Mouse (Mus musculus) cerebellum, postnatal 10 days (tissue): ENCODE measurements around the gene Cacna2d2.

Experiments used
- DNase-seq, 2 experiments: peaks; one replicate each; pipeline ENCODE4 v3.0.0; 2021; ENCODE audit warnings: mixed read lengths in 2 of 2

Cacna2d2 gene

GRCm38 (mm10) chr9:107399491-107399971 lies at the start of gene Cacna2d2:
TSS of gene Cacna2d2 (plus strand) at chr9:107399612.
- DNase-seq, result peak; percentile 87 to 90

DNA sequence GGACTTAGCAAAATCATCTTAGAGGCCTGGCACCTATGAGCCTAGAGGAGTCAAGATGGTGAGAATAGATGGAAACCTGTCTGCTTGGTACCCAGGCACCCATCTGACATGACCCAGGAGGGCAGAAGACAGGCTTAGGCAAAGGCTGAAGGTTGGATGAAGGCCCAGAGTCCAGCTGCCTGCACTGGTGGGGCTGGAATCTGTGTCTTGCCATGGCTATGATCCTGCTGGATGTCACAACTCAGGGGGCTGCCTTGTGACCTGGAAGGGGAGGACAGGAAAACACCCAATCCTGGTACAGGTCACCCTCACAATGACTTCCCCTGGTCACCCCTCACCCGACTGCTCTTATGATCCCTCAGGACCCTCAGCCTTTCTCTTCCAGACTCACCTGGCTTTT lies 44.6 kb upstream of the Cacna2d2 start:
- peak in 1 of 2 experiments; percentile 55 for DNase-seq

GRCm38 (mm10) chr9:107355870-107356765 lies 43.3 kb upstream of the Cacna2d2 start:
- DNase-seq, result peak; percentile 89 to 91

DNA sequence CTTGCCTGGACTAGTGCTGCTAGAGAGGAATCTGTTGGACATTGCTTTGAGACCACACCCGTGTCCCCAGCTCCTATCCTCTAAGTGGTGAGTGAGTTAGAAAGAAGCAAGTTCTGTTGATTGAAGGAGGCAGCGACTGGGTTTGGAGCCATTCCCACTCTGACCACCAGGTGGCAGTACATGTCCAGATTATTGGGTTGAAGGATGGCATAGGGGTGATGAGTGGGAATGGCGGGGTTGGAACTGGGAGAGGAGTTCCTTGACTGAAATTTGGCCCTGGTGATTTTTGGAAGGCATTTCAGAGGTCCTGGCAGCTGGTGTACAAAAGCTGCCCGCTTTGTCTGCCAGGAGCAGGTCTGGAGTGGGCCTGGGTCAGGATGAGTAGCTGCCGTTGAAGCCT lies 41.8 kb upstream of the Cacna2d2 start:
- DNase-seq, result peak; percentile 97 to 98

GRCm38 (mm10) chr9:107360989-107361388 lies 38.4 kb upstream of the Cacna2d2 start:
- DNase-seq, result no peak

DNA sequence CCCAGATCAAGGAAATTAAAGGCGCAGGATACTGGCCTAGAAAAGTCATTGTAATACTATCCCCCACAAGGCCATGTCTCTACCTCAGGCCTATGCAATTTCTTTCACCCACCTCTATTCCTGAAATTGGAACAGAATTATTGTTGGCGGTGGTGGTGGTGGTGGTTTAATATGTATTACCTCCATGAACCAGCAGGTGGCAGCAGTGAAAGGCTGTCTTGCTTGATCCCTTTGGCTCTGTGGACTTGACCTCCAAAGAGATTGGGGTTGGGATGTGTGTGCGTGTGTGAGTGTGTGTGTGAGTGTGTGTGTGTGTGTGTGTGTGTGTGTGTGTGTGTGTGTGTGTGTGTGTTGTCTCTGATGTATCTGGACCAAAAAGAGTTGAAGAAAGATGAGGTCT lies 32.8 kb upstream of the Cacna2d2 start:
- DNase-seq, result peak; percentile 85 to 93

GRCm38 (mm10) chr9:107368302-107368701 lies 31.1 kb upstream of the Cacna2d2 start:
- no peak for DNase-seq

- peak; percentile 39 to 43 for DNase-seq
These were observed 29.9 kb upstream of the Cacna2d2 start for GRCm38 (mm10) chr9:107369270-107370105.

GRCm38 (mm10) chr9:107370106-107370463 lies 29.3 kb upstream of the Cacna2d2 start:
- no peak for DNase-seq

- no peak for DNase-seq
These were observed 27.0 kb upstream of the Cacna2d2 start for GRCm38 (mm10) chr9:107372441-107372840.

DNA sequence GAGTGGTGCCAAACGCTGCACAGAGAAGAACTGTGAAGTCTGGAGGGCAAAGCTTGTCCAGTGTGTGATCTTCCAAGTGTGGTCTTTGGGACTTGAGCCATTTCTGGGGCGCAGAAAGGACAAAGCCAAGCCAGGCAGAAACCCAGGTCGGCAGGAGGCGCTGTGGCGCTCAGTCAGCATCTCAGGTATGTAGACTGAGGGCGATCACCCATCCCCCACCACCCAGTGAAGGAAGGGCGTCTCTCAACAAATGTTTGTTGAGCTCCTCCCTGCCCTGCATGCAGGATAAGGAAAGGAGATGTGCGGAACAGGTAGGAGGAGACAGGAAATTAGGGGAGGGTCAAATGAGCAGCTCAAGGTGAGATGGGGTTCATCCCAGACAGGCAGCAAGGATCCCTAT lies 24.8 kb upstream of the Cacna2d2 start:
- DNase-seq, result peak; percentile 74 to 80

- DNase-seq, result no peak
These were observed 24.0 kb upstream of the Cacna2d2 start for GRCm38 (mm10) chr9:107375451-107375850.

DNA sequence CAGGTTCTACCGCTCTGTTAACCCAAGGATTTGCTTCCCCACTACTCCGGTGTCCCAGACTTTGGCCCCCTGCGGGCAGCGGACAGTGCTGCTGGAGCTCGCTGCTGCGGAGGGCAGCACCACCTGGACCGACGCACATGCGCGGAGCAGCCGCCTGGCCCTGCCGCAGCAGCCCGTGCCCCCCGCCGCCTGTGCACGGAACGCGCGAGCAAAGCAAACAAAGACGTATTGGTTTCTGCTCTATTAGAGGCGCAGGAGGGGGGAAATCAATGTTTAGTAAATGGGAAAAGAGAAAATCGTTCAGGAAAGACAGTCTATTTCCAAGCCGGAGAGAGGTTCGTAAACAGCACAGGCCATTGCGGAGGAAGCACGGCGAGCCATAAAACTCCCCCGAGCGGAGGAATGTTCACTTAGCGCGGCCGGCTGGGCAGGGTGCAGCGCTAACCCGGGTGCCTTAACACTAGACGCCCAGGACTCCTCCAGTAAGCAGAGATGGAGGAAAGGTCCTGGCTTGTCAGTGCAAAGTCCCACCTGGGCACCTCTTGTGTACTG lies 21.4 kb upstream of the Cacna2d2 start:
- DNase-seq, result peak; percentile 67 to 73

DNA sequence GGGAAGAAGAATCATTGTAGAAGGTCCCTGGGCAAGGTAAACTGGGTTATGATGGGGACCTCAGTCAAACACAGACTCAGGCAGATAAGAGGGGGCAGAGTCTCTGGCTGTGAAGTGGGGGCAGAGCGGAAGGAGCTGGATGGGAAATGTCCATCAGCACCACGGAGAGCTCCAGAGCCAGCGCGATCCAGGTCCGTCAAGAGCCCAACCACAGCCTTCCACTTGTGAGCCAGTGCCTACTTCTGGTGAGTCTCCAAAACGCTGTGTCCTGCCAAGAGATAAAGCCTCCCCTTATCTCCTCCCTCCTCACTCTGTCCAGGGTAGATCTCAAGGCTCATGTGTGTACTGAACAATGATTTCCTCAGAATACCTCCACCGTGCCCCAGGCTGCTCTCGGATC lies 17.7 kb upstream of the Cacna2d2 start:
- no peak for DNase-seq

GRCm38 (mm10) chr9:107384396-107384795 lies 15.0 kb upstream of the Cacna2d2 start:
- peak; percentile 73 to 81 for DNase-seq

DNA sequence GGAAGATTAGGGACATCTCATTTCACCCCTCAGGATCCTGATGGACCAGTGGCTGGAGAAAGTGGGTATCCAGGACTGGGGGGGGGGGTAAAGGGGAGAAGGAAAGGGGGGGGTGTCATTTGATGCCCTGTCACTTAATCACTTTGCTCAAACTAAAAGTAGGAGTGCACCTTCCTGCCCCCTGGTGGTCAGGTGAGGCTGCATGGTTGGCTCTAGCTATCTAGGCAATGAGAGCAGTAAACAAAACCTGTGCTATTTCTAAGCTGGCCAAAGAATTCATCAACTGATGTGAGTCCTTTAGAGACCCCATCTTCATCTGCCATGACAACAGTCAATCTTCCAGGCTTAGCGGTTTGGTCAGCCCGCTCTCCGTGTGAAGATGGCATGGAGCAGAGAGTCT lies 12.7 kb upstream of the Cacna2d2 start:
- DNase-seq, result peak; percentile 74 to 80

DNA sequence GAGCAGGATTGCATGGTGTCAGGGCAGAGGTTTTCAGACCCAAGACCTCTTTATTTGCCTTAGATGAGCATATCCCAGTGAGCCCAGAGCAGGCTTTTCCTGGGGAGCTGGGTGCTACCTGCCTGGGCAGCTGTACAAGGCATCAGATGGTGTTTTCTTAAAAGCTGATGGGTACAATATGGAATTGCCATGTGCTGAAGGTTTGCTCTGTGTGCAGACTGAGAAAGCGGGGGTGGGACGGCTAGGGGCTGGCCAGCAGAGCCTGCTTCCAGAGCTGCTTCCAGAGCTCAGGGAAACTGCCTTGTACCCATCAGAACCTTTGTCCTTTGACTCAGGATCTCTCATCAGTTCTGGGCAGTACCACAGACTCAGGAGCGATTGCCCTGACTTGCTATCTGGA lies 11.7 kb upstream of the Cacna2d2 start:
- DNase-seq, result no peak

DNA sequence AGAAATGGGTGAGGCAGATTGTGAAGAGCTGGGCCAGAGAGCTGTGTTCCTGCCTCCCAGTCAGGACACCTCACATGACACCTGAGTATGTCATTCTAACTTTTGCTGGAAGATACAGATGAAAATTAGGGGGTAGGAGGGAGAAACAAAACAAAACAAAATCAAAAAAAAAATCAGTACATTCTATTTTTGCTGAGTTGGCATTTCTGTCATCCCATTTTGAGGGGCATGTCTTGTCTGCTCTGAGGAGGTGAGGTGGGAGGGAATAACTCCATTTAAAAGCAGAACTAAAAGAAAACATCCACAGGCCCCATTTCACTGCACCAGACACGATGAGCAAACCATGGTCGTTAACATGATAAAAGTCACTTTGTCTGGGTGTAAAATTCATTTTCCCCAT lies 11.1 kb upstream of the Cacna2d2 start:
- DNase-seq, result no peak

GRCm38 (mm10) chr9:107396397-107396796 lies 3.0 kb upstream of the Cacna2d2 start:
- peak in 1 of 2 experiments; percentile 32 for DNase-seq

GRCm38 (mm10) chr9:107398968-107399367 lies 444 bp upstream of the Cacna2d2 start:
- DNase-seq, result no peak

DNA sequence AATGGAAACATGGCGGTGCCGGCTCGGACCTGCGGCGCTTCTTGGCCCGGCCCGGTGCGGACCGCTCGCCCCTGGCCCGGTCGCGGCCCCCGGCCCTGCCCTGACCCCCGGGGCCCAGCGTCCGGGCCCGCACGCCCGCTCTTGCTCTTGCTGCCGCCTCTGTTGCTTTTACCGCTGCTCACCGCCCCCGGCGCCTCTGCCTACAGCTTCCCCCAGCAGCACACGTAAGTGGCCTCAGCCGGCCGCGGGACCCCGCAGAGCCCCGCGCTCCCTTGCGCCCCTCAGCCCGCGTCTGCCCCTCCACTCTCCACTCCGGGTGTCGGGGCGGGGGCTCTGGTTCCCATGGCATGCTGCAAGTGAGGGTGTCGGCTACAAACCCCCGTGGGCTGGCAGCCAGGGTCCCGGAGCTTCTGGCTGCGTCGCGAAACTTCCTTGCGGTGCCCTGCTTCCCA lies 674 bp downstream of the Cacna2d2 start:
- peak; percentile 59 to 62 for DNase-seq

DNA sequence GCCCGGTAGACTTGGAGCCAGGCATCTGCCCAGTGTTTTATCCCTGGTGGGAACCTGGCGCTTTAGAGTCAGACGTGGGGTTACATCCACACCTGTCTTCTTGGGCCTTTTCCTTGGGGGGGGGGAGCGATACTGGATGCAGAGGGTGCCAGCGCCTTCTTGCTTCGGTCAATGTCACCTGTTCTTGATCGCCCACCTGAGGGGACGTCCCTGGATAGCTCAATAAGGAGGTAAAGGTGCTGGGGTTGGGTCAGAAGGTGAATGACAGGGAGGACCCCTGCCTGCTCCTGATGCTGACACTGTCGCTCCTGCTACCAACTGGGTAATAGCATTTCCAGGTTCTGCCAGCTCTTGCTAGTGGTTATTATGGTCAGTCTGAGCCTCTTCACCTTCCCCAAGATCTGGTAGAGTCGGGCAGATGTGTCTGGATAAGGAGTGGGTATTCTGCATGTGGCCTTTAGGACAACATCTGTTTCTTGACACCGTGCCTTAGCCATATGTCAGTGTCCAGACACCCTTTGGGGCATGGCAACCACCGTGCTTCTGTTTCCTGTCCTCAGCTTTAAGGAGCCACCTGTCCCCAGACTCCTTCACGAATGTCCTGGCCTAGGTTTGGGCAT lies 1.4 kb downstream of the Cacna2d2 start:
- DNase-seq, result peak; percentile 21 to 29

DNA sequence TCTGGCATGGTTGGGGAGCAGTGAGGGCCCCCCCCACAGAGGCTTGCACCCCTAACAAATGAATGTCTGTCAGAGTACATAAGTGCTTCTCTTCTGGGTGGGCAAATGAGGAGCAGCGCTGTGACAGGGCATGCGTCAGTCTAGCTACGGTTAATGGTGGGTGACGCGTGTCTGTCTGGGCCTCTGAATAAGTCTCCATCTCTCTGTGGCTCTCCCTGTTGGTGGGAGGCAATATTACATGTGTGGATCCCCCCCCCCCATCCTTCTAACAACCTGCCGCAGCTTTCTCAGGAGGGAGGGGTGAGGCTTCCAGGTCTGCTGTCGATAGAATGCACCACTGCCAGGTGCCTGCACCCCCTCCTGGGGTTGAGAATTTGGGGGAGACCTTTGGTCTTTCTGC lies 3.7 kb downstream of the Cacna2d2 start:
- DNase-seq, result peak in 1 of 2 experiments; percentile 44
